Mouse (Mus musculus) liver, adult (tissue): Measurements from ENCODE around the gene Glp2r.

ENCODE experiments used
- GATA4 ChIP-seq: IDR thresholded peaks from 2 replicates; pipeline ENCODE4 v1.6.1; 2014; ENCODE audit warnings: mild to moderate bottlenecking, low read length; ENCODE audit not compliant: insufficient replicate concordance

Glp2r gene

GRCm38 (mm10) chr11:67771053-67771452 lies at the start of gene Glp2r:
Glp2r (minus strand) TSS chr11:67771153.
- no peak for TF ChIP-seq GATA4

- TF ChIP-seq GATA4 = no peak
Observed at GRCm38 (mm10) chr11:67820221-67820620, 49.3 kb upstream of the Glp2r start.

- TF ChIP-seq GATA4 = no peak
Observed at GRCm38 (mm10) chr11:67819604-67820003, 48.7 kb upstream of the Glp2r start.

- no peak for TF ChIP-seq GATA4
Observed at GRCm38 (mm10) chr11:67811535-67811934, 40.6 kb upstream of the Glp2r start.

GRCm38 (mm10) chr11:67808051-67808450 lies 37.1 kb upstream of the Glp2r start:
- no peak for TF ChIP-seq GATA4

- no peak for TF ChIP-seq GATA4
Observed at GRCm38 (mm10) chr11:67806832-67807597, 36.1 kb upstream of the Glp2r start.

- no peak for TF ChIP-seq GATA4
Observed at GRCm38 (mm10) chr11:67805538-67805937, 34.6 kb upstream of the Glp2r start.

- TF ChIP-seq GATA4 = no peak
Observed at GRCm38 (mm10) chr11:67801169-67801568, 30.2 kb upstream of the Glp2r start.

GRCm38 (mm10) chr11:67800130-67800723 lies 29.3 kb upstream of the Glp2r start:
- no peak for TF ChIP-seq GATA4

GRCm38 (mm10) chr11:67797931-67798330 lies 27.0 kb upstream of the Glp2r start, which contains the start of gene Dhrs7c:
Dhrs7c (plus strand) TSS chr11:67798187.
- no peak for TF ChIP-seq GATA4

GRCm38 (mm10) chr11:67790182-67790581 lies 19.2 kb upstream of the Glp2r start:
- no peak for TF ChIP-seq GATA4

GRCm38 (mm10) chr11:67774379-67774778 lies 3.4 kb upstream of the Glp2r start, which contains the start of gene Gsg1l2:
Gsg1l2 (plus strand) TSS chr11:67774608.
- no peak for TF ChIP-seq GATA4

- no peak for TF ChIP-seq GATA4
Observed at GRCm38 (mm10) chr11:67772577-67772976, 1.6 kb upstream of the Glp2r start.

- TF ChIP-seq GATA4 = no peak
Observed at GRCm38 (mm10) chr11:67771691-67772090, 738 bp upstream of the Glp2r start.

- no peak for TF ChIP-seq GATA4
Observed at GRCm38 (mm10) chr11:67757373-67758167, 13.4 kb downstream of the Glp2r start.

GRCm38 (mm10) chr11:67756287-67756686 lies 14.7 kb downstream of the Glp2r start:
- TF ChIP-seq GATA4 = no peak
